Mouse (Mus musculus): ENCODE results near the gene Cass4. TPM values are rescaled to one million over a fixed set of nuclear protein-coding genes. Genes with fewer than 3 reads are reported as not detected.

Cass4 gene
- polyA plus RNA-seq, 1 experiment = 0.50 TPM

- DNase-seq (ENCODE audit: low read depth, low spot score) = no peak
- WGBS = 34% methylated on average over 8 of the region's 8 CpGs
Observed at GRCm38 (mm10) chr2:172473591-172473990, 80.0 kb downstream of the Cass4 start.

- WGBS = 29% methylated on average over 6 of the region's 6 CpGs
- DNase-seq (ENCODE audit: low read depth, low spot score) = no peak
Observed at GRCm38 (mm10) chr2:172474970-172475369, 81.4 kb downstream of the Cass4 start.

GRCm38 (mm10) chr2:172476707-172477260 is 83.2 kb downstream of the Cass4 start:
- DNase-seq (ENCODE audit: low read depth, low spot score) = no peak
- 23% methylated on average over 10 of the region's 10 CpGs for WGBS

- no peak for DNase-seq (ENCODE audit: low read depth, low spot score)
- WGBS = 39% methylated on average over 3 of the region's 3 CpGs
Observed at GRCm38 (mm10) chr2:172477350-172477749, 83.8 kb downstream of the Cass4 start.

GRCm38 (mm10) chr2:172477860-172478259 is 84.3 kb downstream of the Cass4 start:
- DNase-seq (ENCODE audit: low read depth, low spot score) = peak; percentile 8

GRCm38 (mm10) chr2:172480296-172480695 is 86.7 kb downstream of the Cass4 start:
- 50% methylated on average over 7 of the region's 7 CpGs for WGBS
- DNase-seq (ENCODE audit: low read depth, low spot score) = no peak

More at GRCm38 (mm10) chr2:172477860-172478259, 84.3 kb downstream of the Cass4 start:
- 5% methylated on average over 2 of the region's 2 CpGs for WGBS

- no peak for DNase-seq (ENCODE audit: low read depth, low spot score)
- WGBS = 73% methylated on average over 16 of the region's 16 CpGs
Observed at GRCm38 (mm10) chr2:172481654-172482385, 88.2 kb downstream of the Cass4 start.

Other genes starting within 250 kb of the Cass4 start
- not detected in 2 replicates for gene Mc3r, start 145.3 kb upstream of the Cass4 start, polyA plus RNA-seq (2012; rRNA removed)
- gene Fam210b, start 48.2 kb upstream of the Cass4 start, polyA plus RNA-seq (2012; rRNA removed) = 11.2 and 15.1 TPM in 2 replicates
- gene Aurka, start 23.3 kb upstream of the Cass4 start, polyA plus RNA-seq (2012; rRNA removed) = 24.9 and 29.3 TPM in 2 replicates
- gene Cstf1, start 23.1 kb upstream of the Cass4 start, polyA plus RNA-seq (2012; rRNA removed) = 22.2 and 34.4 TPM in 2 replicates
- gene Rtf2, start 46.8 kb downstream of the Cass4 start, polyA plus RNA-seq (2012; rRNA removed) = 44.6 and 44.8 TPM in 2 replicates
- gene Gcnt7, start 64.8 kb downstream of the Cass4 start, polyA plus RNA-seq (2012; rRNA removed) = not detected in 2 replicates
- gene Fam209, start 78.7 kb downstream of the Cass4 start, polyA plus RNA-seq (2012; rRNA removed) = 0.35 TPM in 1 of 2 replicates, not detected in the other
- gene Tfap2c, start 155.8 kb downstream of the Cass4 start, polyA plus RNA-seq (2012; rRNA removed) = not detected in 2 replicates

All from large intestine, adult 2 months (tissue).